Mouse (Mus musculus) cerebellum, adult 9-11 months (tissue): Measurements from ENCODE around the gene Itgb1.

Experiments
- DNase-seq: peaks from one replicate; pipeline ENCODE4 v3.0.0; 2022

The Itgb1 gene

DNA sequence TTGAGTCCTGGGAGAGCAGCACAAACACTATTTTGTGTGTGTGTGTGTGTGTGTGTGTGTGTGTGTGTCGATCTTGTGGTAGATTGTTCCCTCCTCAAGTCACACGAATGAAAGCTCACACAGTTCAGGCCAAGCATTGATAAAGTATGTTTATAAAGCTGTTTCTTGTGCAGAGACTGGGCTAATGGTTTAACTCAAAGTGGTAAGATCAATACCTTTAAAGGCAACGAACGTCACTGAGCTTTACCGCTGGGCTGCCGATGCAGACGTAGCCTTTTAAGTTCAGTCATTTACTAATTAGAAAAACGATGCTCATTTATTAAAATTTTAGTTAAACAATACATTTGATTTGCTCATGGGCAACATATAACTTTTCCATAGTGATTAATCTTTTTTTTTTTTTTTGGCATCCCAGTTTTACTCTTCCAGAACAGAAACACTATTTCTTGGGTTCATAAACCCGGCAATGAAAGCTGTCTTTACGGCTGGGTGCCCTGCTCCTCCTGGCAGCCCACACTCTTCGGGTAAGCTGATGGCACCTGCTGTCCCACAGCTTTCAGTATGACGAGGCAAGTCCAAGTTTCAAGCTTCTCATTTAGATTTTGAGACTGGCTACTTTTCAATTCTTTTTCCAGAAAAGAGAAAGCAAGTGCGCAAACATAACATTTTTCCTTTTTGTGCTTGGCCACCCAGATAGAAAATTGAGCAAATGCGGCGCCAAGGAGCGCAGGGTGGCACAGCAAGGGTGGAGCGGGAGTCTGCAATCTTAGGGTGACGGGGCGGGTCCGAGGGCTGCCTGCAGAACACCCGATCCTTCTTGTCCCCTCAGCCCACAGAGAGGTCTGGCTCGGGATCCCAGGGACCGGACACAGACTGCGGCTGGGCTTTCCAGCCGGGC lies 596 bp upstream of the Itgb1 start:
- DNase-seq: peak; percentile 18

DNA sequence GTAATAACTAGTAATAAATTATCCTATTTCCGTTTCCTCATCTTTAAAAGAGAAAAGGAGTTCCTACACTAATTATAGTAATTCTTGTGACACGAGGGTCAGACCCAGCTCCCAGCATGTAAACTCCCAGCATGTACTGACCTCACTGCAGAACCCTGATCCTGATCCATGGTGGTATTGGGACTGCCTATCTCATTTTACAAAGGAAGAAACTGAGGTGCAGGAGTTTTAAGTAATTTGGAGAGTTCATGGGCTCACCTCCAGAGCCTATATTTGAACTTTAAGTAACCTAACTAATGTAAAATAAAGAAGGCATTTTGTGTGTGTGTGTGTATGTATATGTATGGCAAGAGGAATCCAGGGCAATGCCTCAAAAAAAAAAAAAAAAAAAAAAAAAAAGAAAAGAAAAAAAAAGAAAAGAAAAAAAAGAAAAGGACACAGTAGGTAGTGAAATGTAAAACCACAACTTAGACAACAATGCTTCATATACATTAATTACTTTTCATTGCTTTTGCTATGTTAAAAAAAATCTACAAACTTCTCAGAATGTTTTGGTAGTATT lies 1.1 kb downstream of the Itgb1 start:
- no peak for DNase-seq

DNA sequence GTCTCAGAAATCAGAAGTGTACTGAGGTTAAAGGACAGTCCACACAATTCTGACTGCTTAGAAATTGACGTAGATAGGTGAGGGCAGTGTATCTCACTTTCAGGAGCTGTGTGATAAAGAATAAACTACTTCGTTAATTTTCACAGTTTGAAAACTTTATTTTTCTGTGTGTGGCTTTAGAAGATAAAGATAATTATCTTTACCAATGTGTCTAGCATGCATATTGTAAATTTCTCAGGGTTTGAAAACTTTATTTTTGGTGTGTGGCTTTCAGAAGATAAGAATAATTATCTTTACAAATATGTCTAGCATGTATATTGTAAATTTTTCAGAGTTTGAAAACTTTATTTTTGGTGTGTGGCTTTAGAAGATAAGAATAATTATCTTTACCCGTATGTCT lies 3.2 kb downstream of the Itgb1 start:
- DNase-seq: no peak

DNA sequence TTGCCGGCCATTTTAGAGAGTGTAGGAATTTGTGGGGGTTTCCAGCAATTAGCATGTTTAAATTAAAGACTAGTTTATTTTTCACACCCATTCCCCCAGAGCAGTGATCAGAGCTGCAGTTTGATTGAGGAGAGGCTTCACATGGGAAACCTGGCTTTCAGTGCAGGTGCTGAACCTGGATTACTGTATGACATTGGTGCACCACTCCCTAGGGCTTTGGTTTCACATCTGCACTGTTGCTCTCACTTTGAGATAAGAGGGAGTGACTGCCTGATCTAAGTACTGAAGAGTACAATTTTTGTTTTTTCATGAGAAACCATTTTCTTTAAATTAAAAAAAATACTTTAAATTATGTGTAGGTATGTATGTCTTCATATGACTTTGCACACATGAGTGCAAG lies 4.6 kb downstream of the Itgb1 start:
- no peak for DNase-seq

DNA sequence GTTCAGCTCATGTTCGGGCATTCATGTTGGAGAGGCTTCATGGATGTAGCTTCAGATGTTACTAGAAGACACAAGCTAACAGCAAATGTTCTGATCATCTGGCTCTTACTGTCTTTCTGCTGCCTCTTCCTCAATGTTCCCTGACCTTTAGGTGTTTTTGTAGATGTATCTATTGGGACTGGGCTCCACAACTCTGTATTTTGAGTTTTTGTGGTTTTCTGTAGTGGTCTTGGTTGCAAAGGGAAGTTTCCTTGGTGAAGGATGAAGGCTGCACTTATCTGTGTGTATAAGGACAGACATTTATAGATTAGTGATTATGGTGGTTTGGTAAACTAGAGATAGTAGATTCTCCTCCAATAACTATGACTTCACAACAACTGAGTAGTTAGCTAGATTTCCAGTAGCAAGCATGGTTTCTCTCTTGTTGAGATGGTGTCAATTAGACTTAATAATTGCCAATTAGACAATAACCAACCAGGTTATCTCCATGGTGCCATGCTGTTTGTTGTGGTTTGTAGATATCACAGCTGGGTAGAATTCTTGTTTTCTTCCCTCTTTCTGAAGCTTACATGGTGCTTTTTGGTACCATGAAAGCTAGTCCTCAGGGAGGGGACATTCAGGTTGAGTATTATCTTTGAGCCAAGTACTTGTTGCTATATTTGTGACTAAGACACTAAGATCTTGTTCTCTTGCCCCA lies 11.4 kb downstream of the Itgb1 start:
- no peak for DNase-seq

DNA sequence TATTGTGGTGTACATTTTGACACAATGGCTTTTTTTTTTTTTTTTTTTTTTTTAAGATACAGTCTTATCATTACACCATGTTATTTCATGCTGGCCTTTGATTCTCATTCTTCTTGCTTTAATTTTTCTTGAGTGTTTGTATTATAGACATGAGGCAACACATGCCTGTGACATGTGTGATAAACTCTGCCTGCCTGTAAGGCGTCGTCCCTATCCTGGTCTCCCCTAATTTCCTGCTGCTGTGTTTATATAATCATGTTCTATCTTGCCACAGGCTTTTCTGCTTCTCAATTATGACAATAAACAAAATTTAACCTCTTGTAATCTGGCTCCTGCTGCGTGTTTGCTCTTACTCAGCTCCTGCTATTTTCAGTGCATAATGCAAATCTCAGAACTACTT lies 12.5 kb downstream of the Itgb1 start:
- no peak for DNase-seq

DNA sequence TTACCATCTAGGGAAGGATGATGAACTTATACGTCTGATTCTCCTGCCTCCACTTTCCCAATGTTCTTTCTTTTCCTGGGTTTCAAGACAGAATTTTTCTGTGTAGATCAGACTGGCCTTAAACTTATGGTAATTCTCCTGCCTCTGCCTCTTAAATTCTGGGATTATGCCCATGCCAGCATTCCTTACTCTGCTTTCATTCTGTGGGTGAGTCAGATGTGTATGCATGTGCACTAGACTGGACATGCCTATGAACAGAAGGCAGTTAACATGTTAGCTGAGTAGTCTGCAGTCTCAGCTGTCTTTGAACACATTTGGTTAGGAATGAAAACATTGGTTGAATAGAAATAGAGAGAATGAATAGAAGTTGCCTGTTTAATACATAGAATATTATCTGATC lies 18.9 kb downstream of the Itgb1 start:
- DNase-seq: no peak

DNA sequence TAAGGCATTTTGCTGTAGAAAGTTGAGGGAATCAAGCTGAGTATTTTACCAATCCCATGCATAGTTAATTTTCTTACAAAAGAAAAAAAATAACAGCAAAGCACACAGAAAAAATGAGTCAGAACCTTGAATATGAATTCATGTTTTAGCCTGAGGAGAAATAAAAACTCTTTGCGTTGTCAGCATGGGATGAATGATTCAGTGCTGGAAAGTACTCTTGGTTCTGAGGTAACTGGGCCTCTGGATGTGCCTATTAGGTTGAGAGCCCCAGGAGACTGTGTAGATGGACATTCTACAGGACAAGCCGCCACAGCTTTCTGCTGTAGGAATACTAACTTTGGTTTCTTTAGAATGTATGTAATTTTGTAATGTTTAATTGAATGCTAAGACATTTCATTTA lies 19.4 kb downstream of the Itgb1 start:
- no peak for DNase-seq

DNA sequence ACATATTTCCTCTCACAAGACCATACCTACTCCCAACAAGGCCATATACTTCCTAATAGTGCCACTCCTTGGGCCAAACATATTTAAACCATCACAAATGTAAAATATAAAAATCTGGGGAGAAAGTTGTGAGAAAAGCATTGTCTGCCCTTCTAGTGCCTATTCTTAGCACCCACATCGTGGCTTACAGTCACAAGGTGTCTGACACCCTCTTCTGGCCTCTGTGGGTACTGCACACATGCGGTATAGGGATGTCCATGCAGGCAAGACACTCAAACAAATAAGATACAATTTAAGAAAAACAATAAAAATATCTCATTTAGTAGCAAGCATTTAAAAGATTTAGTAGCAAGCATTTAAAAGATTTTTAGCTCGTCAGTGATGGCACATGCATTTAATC lies 23.8 kb downstream of the Itgb1 start:
- DNase-seq: peak; percentile 47

DNA sequence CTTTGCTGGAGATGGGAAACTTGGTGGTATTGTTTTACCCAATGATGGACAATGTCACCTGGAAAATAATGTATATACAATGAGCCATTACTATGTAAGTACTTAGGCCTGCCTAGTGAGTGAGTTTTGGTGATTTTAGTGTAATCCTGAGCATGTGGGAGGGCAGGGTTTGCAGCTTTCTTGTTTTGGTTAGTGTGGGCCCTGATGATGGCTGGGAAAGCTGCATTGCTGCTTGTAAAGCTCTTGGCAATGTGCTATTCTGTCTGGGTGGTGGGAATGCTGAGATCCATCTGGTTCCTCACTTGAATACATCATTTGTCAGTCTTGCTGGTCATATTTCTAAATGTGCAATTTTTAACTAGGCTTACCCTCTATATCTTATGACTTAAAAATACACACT lies 30.7 kb downstream of the Itgb1 start:
- no peak for DNase-seq

DNA sequence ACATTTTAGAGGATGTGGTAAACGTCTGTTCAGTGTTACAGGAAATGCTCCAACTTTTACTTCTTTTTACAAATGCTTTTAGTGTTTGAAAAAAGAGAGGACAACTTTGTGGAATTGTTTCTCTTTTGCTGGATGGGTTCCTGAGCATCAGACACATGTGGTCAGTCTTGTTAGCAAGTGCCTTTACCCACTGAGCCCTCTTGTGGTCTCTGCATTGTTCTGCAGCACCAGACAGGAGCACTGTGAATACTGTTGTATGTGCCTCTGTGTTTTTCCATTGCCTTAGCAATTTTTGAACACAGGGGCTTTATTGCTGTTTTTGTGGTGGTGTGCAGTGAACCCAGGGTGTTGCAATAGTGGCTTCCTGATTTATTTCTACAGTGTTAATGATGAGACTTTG lies 39.4 kb downstream of the Itgb1 start:
- DNase-seq: no peak

DNA sequence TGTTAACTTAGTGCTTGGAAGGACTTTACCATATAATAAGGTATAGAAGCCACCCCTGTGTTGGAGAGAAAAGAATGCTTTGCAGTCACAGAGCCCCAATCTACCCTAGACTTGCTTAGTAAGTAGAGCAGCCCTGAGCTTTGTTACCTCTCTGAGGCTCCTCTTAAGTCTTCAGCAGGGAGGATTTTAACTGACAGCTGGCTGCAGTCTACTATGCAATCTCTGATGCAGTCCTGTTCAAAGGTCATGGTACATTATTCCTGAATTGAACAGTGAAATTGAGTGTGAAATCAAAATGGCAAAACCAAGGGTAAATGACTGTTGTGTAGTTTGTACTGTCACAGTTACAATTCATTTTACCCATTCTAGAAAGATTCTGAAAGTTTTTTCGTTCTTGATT lies 41.8 kb downstream of the Itgb1 start:
- DNase-seq: no peak

DNA sequence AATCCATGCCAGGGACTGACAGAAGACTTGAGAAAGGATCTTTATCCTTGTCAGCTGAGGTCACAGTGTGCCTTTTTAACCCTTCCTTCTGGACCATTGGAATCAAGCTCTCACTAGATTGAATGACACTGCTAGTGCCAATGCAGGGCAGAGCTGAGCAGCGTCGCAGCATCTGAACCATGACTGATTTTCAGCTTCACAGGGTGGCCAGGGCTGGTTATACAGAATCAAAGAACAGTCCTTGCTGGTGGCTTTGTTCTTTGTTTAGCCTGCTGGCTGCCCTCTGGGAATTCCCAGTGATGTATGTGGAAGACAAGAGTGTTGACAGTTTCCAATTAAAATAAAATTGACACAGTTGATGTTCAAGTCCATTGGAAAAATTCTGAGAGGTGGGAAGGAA lies 46.8 kb downstream of the Itgb1 start:
- DNase-seq: no peak

DNA sequence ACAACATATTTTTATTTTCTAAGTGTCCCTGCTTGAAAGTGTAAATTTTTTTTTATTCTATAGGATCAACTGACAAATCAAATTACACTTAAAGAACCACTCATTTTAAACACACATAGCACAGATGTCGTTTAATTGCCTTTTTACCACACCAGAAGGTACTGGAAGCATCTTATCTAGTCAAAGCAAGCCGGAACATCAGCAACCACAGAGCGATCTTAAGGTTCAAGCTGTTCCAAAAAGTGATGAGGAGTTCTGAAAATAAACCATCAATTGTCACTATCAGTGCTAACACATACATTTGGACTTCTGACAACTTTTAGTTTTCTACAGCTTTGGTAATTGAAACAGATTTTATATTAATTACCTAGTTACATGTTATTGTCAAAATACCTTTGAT lies 48.7 kb downstream of the Itgb1 start:
- no peak for DNase-seq

DNA sequence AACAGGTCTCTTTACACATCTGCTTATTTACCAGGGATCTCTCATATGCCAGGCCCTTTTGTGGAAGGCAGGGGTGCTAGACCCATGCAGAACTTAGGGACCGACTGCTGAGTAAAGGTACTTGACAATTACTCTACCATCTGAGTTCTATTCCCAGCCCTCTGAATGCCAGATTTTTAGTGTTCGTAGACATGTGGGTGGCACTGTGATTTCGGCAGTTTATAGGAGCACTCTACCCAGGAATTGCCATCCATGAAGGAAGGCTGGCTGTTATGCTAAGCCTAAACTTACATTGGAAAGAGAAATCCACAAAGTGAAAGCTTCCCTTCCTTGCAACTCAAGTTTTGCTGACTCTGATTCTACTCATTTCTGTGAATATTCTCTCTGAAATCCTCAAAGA lies 50.2 kb downstream of the Itgb1 start:
- no peak for DNase-seq
